Mouse (Mus musculus) liver, embryonic 13.5 days (tissue): ENCODE measurements around the gene Antxr1. TPM values are rescaled to one million over a fixed set of nuclear protein-coding genes. Genes with fewer than 3 reads are reported as not detected.
"Not testable (repeated sequence)": the region's sequence is repeated elsewhere in the genome, so short reads cannot be mapped to it uniquely, and the experiment has no call there.

Source experiments
- ATAC-seq: fragments of 200-750 bp; cut with Nextera tagmentation; 2 replicates; pipeline ENCODE4 v1.8.0; 2017; ENCODE audit warnings: low read depth, mild to moderate bottlenecking, moderate number of reproducible peaks, moderate library complexity
- DNase-seq: peaks from one replicate; pipeline ENCODE4 v3.0.0; 2022
- H3K27ac ChIP-seq: fragments of 300-500 bp; sonication (generic); 2 replicates; pipeline ENCODE4 v1.5.1; 2015; ENCODE audit warnings: moderate library complexity, mild to moderate bottlenecking, inconsistent platforms
- H3K27me3 ChIP-seq: fragments of 300-500 bp; sonication (generic); 2 replicates; pipeline ENCODE4 v1.6.1; 2015; ENCODE audit warnings: mild to moderate bottlenecking, inconsistent platforms
- H3K36me3 ChIP-seq: fragments of 300-500 bp; sonication (generic); 2 replicates; pipeline ENCODE4 v1.6.1; 2015; ENCODE audit warnings: mild to moderate bottlenecking, inconsistent platforms
- H3K4me1 ChIP-seq: fragments of 300-500 bp; sonication (generic); replicated peaks from 2 replicates; pipeline ENCODE4 v1.6.1; 2015; ENCODE audit warnings: inconsistent platforms
- H3K4me2 ChIP-seq: fragments of 300-500 bp; sonication (generic); 2 replicates; pipeline ENCODE4 v1.6.1; 2015; ENCODE audit warnings: inconsistent platforms, mild to moderate bottlenecking, moderate library complexity
- H3K4me3 ChIP-seq: fragments of 300-500 bp; sonication (generic); replicated peaks from 2 replicates; pipeline ENCODE4 v1.5.1; 2015; ENCODE audit warnings: mild to moderate bottlenecking, inconsistent platforms
- H3K9ac ChIP-seq: fragments of 300-500 bp; sonication (generic); 2 replicates; pipeline ENCODE4 v1.6.1; 2015; ENCODE audit warnings: mild to moderate bottlenecking, inconsistent platforms
- H3K9me3 ChIP-seq: fragments of 300-500 bp; sonication (generic); replicated peaks from 2 replicates; pipeline ENCODE4 v1.6.1; 2016; ENCODE audit warnings: inconsistent platforms
- WGBS: fragments of 180-500 bp; shearing (Covaris S2); methylation state at CpG from one replicate; pipeline ENCODE4 v1.1.7; 2015; ENCODE audit not compliant: insufficient replicate concordance; 5-methylcytosine and 5-hydroxymethylcytosine counted together
- polyA plus RNA-seq: library from polyadenylated mRNA; unstranded; fragments of >200 nt; fragmentation: Nextera tagmentation; extraction: Ambion mirVana; gene quantifications from 2 replicates; pipeline ENCODE4 v1.2.1, GENCODE M21; 2015

Gene Antxr1
- polyA plus RNA-seq, 1 experiment from 2014 or later = 0.51 TPM

DNA sequence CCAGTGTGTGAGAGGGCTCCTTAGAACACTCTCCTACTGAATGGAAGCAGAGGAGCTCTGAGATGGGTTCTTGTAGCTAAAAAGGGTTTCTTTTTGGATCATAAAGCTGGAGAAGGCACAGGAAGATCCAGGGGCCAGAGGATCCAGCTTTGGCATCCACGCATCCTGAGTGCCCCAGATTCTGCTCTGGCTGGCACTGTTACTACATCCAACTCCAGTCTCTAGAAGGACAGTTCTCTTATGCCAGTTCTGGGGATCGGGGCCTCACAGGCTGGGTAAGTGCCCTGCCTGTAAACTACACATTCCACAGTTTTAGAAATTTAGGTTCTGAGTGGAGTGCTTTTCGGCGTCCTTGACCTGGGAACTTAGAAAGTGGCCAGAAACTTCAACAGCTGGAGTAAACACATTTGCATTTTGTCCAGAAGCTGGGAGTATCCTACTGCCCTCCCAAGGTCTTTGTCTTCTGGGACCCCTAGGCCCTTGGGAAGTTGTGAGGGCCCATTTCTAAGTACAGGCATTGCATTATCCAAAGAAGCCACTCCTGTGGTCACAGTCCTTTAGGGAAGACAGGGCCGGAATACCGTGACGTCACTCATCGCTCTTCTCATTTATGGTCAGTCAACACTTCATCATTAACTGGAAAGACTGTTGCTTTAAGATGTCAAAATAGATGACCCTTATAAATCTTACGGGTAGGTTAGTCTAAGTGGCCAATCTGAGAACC lies 235.2 kb downstream of the Antxr1 start:
- 75% methylated on average over 9 of the region's 9 CpGs for WGBS
- peaks cover 15% of the 10 kb centered on the region for H3K4me1 ChIP-seq
- no peaks in the 10 kb centered on the region for H3K9me3 ChIP-seq
- H3K4me3 ChIP-seq = no peak overlapping the region
- ATAC-seq (no peak), DNase-seq (no peak)
- no peak overlapping the region for H3K9ac ChIP-seq
- no peak overlapping the region for H3K27ac ChIP-seq
- no peaks in the 10 kb centered on the region for H3K27me3 ChIP-seq
- H3K4me2 ChIP-seq = no peak overlapping the region
- H3K36me3 ChIP-seq = no peaks in the 10 kb centered on the region

DNA sequence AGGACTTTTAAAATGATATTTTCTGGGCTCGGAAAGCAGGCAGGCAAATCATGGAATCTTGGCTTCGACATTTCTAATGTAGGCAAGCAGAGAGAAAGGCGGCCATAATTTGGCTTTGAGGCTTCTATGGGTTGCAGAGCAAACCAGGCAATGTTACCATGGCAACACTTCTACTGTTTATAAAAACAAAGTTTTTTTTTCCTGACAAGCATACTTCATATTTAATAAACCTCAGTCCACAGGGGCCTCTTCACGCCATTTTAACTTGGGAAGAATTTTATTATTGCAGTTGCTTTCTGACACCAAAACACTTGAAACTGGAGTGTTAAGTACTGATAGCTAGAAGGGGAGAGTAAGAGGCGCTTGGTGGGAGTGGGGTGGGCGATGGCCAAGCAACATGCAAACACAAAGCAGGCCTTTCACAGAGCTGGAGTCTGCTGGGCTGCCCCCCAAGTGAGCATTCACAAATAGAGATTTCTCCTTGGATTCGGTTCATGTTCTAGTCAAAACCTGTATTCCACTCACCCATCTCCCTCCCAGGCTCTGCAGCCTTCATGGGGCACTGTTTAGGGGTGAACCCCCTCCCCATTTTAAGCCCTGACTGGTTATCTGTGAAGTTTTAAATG lies 235.8 kb downstream of the Antxr1 start:
- Histone ChIP-seq H3K9ac (no peak overlapping the region), H3K4me1 (peaks cover 15% of the 10 kb centered on the region), H3K4me3 (no peak overlapping the region), H3K36me3 (no peaks in the 10 kb centered on the region), H3K9me3 (no peaks in the 10 kb centered on the region), H3K4me2 (no peak overlapping the region), H3K27me3 (no peaks in the 10 kb centered on the region), H3K27ac (no peak overlapping the region)
- 61% methylated on average over 7 of the region's 7 CpGs for WGBS
- DNase-seq (no peak), ATAC-seq (no peak)

DNA sequence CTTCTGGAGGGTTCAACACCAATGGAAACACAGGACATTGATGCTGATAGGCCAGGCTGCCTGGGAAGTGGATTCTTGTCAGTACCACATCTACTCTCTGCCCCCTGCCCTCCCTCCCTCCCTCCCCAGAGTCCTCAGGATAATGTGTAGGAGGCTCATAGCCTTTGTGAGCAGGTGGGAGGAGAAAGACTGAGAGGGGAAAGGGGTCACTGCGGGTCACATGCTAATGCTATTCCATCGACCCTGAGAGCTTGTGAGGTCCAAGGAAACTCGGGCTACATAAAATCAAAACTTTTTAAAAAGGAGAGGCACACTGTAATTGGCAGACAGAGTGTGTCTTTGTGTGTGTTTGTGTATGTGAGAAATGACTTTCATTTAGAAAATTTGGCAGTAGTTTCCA lies 236.4 kb downstream of the Antxr1 start:
- ATAC-seq (no peak), DNase-seq (no peak)
- H3K9ac ChIP-seq = no peak overlapping the region
- peaks cover 15% of the 10 kb centered on the region for H3K4me1 ChIP-seq
- H3K4me2 ChIP-seq = no peak overlapping the region
- no peak overlapping the region for H3K4me3 ChIP-seq
- no peak overlapping the region for H3K27ac ChIP-seq
- no peaks in the 10 kb centered on the region for H3K9me3 ChIP-seq
- no peaks in the 10 kb centered on the region for H3K27me3 ChIP-seq
- no peaks in the 10 kb centered on the region for H3K36me3 ChIP-seq
- 38% methylated on average over 3 of the region's 3 CpGs for WGBS

DNA sequence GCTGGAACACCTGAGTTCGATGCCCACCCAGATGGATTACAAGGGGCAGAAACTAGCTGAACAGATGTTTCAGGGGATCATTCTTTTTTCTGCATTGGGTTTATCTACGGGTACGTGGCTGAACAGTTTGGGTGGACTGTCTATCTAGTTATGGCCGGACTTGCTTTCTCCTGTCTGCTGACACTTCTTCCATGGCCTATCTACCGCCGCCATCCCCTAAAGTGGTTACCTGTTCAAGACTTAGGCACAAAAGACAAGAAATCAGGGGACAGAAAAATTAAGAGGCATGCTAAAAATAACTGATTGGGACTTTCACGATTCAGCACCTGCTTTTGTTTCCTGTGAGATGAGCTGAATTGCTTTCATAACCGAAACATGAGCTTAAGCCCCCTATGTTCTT lies 242.0 kb downstream of the Antxr1 start:
- peaks cover 11% of the 10 kb centered on the region; the same call in 1 of the 2 replicates for H3K36me3 ChIP-seq
- H3K27me3 ChIP-seq, H3K9me3 ChIP-seq, H3K9ac ChIP-seq, H3K4me3 ChIP-seq, H3K4me2 ChIP-seq, DNase-seq, H3K27ac ChIP-seq, ATAC-seq: not testable (repeated sequence)
- peaks cover 23% of the 10 kb centered on the region for H3K4me1 ChIP-seq
- 60% methylated on average over 8 of the region's 8 CpGs for WGBS

DNA sequence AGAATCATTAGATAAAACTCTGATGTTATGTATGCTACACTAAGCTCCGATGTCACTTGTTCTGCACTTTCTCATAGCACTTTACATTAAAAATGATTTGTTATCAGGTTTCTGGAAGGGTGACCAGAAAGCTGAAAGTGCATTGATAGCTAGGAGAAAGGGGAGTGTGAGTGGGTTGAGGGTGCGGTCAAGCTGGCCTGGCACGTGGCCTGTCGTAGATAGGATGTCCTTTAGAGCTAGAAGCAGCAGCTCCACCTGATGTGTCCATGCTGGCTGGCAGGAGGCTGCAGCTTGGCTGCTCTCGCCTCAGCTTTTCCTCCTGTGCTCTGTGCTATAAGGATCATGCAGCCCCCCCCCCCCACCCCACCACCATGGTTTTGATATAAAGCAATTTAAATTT lies 243.1 kb downstream of the Antxr1 start:
- Histone ChIP-seq H3K9me3 (no peaks in the 10 kb centered on the region), H3K27me3 (no peaks in the 10 kb centered on the region), H3K4me3 (no peak overlapping the region), H3K27ac (0 out of 2 replicates have a peak overlapping the region, but pooled peaks have one; percentile 13), H3K9ac (no peak overlapping the region), H3K4me1 (peaks cover 23% of the 10 kb centered on the region), H3K36me3 (peaks cover 19% of the 10 kb centered on the region), H3K4me2 (no peak overlapping the region)
- DNase-seq (no peak), ATAC-seq (peak; percentile 77)
- WGBS = 36% methylated on average over 5 of the region's 5 CpGs

DNA sequence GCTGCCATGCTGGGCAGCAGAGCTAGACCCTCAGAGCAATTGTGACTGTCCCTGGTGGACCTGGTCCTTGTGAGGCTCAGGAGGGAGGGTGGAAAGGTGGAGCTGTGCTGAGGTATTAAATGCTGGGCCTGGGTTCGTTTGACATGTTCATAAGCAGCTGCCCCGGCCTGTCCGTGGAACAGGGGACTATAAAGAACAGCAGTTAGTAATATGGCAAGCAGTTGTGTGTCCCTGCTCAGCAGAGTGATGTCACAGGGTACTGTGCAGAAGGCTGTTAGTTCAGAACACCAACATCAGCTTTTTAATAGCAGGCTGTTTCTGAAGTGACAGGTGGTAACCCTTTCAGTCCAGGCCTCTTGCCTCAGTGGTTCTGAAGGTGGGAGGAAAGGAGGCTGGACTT lies 244.7 kb downstream of the Antxr1 start:
- no peak overlapping the region for H3K4me2 ChIP-seq
- H3K4me3 ChIP-seq = no peak overlapping the region
- peaks cover 22% of the 10 kb centered on the region for H3K4me1 ChIP-seq
- no peak overlapping the region for H3K9ac ChIP-seq
- ATAC-seq (no peak), DNase-seq (no peak)
- no peaks in the 10 kb centered on the region for H3K9me3 ChIP-seq
- no peaks in the 10 kb centered on the region for H3K27me3 ChIP-seq
- H3K36me3 ChIP-seq = peaks cover 31% of the 10 kb centered on the region
- WGBS = 78% methylated on average over 3 of the region's 3 CpGs
- no peak overlapping the region for H3K27ac ChIP-seq

DNA sequence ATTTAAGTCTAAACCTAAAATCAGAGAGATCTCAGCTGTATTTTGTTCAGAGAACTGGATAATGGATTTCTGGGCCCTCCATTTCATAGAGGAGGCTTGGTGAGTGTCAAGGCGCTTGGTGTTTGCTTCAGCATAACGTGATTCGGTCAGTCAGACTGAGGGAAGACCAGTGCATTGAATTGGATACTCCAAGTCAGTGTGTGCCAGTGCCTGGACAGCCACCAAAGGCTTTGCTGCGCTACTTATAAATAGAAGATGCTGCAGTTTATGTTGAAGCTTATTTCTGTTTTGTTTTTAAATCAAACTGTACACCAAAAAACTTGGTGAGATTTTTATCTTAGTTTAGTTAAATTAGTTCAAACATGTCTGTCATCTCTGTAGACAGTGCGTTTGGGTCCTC lies 247.3 kb downstream of the Antxr1 start:
- H3K9me3 ChIP-seq = no peaks in the 10 kb centered on the region
- no peak overlapping the region for H3K9ac ChIP-seq
- peaks cover 49% of the 10 kb centered on the region for H3K36me3 ChIP-seq
- no peaks in the 10 kb centered on the region for H3K27me3 ChIP-seq
- H3K4me2 ChIP-seq = no peak overlapping the region
- ATAC-seq (no peak), DNase-seq (no peak)
- peaks cover 40% of the 10 kb centered on the region for H3K4me1 ChIP-seq
- H3K27ac ChIP-seq = no peak overlapping the region
- 84% methylated on average over 5 of the region's 5 CpGs for WGBS
- H3K4me3 ChIP-seq = no peak overlapping the region

DNA sequence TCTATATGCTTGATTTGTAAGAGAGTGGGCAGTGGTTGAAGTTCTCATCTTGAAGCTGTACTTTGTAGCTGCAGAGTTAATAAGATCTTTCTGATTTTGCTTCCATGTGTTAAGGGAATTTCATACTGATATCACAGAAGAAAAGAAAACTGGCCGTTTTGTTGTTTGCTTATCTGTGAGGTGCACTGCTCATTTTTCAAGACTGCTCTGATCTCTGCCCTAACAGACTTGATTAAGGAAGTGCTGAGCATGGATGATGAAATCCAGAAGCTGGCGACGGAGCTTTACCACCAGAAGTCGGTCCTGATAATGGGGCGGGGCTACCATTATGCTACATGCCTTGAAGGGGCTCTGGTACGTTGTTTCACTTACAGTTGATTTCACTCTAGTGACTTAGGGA lies 250.6 kb downstream of the Antxr1 start:
- DNase-seq (peak; percentile 60), ATAC-seq (peak; percentile 87)
- Histone ChIP-seq H3K27me3 (no peaks in the 10 kb centered on the region), H3K4me1 (peaks cover 22% of the 10 kb centered on the region), H3K27ac (0 out of 2 replicates have a peak overlapping the region, but pooled peaks have one; percentile 20), H3K4me2 (no peak overlapping the region), H3K9ac (no peak overlapping the region), H3K36me3 (peaks cover 70% of the 10 kb centered on the region), H3K4me3 (no peak overlapping the region), H3K9me3 (no peaks in the 10 kb centered on the region)
- 10% methylated on average over 6 of the region's 6 CpGs for WGBS

Other genes starting within 250 kb of the Antxr1 start
- gene D6Ertd527e, start 231.1 kb downstream of the Antxr1 start, polyA plus RNA-seq = 0.12 TPM in 1 of 2 replicates, not detected in the other
- not detected in 2 replicates for gene Gkn1, start 15.1 kb upstream of the Antxr1 start, polyA plus RNA-seq
- not detected in 2 replicates for gene Gkn2, start 37.5 kb upstream of the Antxr1 start, polyA plus RNA-seq
- 0.13 TPM in 1 of 2 replicates, not detected in the other for gene Gkn3, start 53.1 kb upstream of the Antxr1 start, polyA plus RNA-seq
- 0.12 and 0.15 TPM in 2 replicates for gene Bmp10, start 93.2 kb upstream of the Antxr1 start, polyA plus RNA-seq
- 2.8 and 3.6 TPM in 2 replicates for gene Arhgap25, start 197.4 kb upstream of the Antxr1 start, polyA plus RNA-seq